Mouse (Mus musculus) lung, embryonic 14.5 days (tissue): ENCODE results near the gene Zfp367. TPM values are rescaled to one million over a fixed set of nuclear protein-coding genes. Genes with fewer than 3 reads are reported as not detected.

Experiments
- ATAC-seq: fragments of 200-750 bp; cut with Nextera tagmentation; 2 replicates; pipeline ENCODE4 v1.8.0; 2017; ENCODE audit warnings: mild to moderate bottlenecking, moderate TSS enrichment, moderate library complexity; ENCODE audit not compliant: insufficient read depth
- DNase-seq: peaks from one replicate; pipeline ENCODE4 v3.0.0-alpha.2; 2015
- H3K27ac ChIP-seq: fragments of 300-500 bp; sonication (generic); 2 replicates; pipeline ENCODE4 v1.5.1; 2014; ENCODE audit warnings: low read depth, mild to moderate bottlenecking, moderate library complexity
- H3K27me3 ChIP-seq: fragments of 300-500 bp; sonication (generic); 2 replicates; pipeline ENCODE4 v1.6.1; 2014; ENCODE audit warnings: low read length, control low read depth; ENCODE audit not compliant: insufficient read depth
- H3K36me3 ChIP-seq: fragments of 300-500 bp; sonication (generic); 2 replicates; pipeline ENCODE4 v1.6.1; 2014; ENCODE audit warnings: control low read depth; ENCODE audit not compliant: insufficient read depth
- H3K4me1 ChIP-seq: fragments of 300-500 bp; sonication (generic); 2 replicates; pipeline ENCODE4 v1.6.1; 2014; ENCODE audit warnings: antibody characterized with exemption, control low read depth; ENCODE audit not compliant: insufficient read depth
- H3K4me2 ChIP-seq: fragments of 300-500 bp; sonication (generic); 2 replicates; pipeline ENCODE4 v1.6.1; 2014; ENCODE audit warnings: mild to moderate bottlenecking
- H3K4me3 ChIP-seq: fragments of 300-500 bp; sonication (generic); 2 replicates; pipeline ENCODE4 v1.5.1; 2014; ENCODE audit warnings: low read depth, low read length
- H3K9ac ChIP-seq: fragments of 300-500 bp; sonication (generic); 2 replicates; pipeline ENCODE4 v1.6.1; 2014
- H3K9me3 ChIP-seq: fragments of 300-500 bp; sonication (generic); 2 replicates; pipeline ENCODE4 v1.6.1; 2016; ENCODE audit warnings: low read depth, low read length, control low read depth
- CTCF ChIP-seq: IDR thresholded peaks from 2 replicates; pipeline ENCODE4 v1.5.1; 2016; ENCODE audit warnings: antibody characterized with exemption, low read depth
- WGBS: fragments of 180-500 bp; shearing (Covaris S2); extraction: QIAGEN DNeasy Blood & Tissue Kit; methylation state at CpG from one replicate; pipeline ENCODE4 v1.1.7; 2014; 5-methylcytosine and 5-hydroxymethylcytosine counted together
- polyA plus RNA-seq: library from polyadenylated mRNA; unstranded; fragments of >200 nt; fragmentation: Nextera tagmentation; extraction: Ambion mirVana; gene quantifications from 2 replicates; pipeline ENCODE4 v1.2.1, GENCODE M21; 2014

Gene Zfp367
- polyA plus RNA-seq, 1 experiment from 2014 or later, result 29.5 TPM

DNA sequence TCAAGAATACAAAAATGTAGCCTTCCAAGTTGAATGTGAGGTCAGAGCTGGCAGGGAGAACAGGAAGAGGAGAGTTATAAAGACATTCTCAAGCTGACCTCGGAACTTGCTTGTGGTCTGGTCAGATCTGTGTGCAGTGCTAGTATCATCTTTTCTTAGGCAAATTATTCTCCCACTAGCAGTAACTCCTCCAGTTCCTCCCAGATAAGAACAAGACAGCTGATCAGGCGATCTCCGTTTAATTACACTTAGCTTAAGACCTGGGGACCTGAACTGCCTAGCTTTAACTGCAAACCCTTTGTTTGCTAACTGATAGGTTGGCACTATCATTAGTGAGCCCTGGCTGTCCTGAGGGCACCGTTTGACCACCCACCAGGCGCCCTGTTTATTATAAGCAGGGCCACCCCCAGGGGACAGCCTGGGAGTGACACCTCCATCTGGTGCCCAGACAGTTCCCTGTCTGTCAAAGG is 44.6 kb downstream of the Zfp367 start:
- 17% methylated on average over 5 of the region's 5 CpGs for WGBS
- ATAC-seq (no peak), DNase-seq (peak; percentile 50)
- Histone ChIP-seq H3K9ac (no peak overlapping the region), H3K4me2 (peak overlapping the region; percentile 28; the same call in 1 of the 2 replicates), H3K36me3 (no peaks in the 10 kb centered on the region), H3K4me1 (no peaks in the 10 kb centered on the region), H3K9me3 (no peaks in the 10 kb centered on the region), H3K27ac (no peak overlapping the region), H3K4me3 (no peak overlapping the region), H3K27me3 (no peaks in the 10 kb centered on the region)
- no peak for TF ChIP-seq CTCF

DNA sequence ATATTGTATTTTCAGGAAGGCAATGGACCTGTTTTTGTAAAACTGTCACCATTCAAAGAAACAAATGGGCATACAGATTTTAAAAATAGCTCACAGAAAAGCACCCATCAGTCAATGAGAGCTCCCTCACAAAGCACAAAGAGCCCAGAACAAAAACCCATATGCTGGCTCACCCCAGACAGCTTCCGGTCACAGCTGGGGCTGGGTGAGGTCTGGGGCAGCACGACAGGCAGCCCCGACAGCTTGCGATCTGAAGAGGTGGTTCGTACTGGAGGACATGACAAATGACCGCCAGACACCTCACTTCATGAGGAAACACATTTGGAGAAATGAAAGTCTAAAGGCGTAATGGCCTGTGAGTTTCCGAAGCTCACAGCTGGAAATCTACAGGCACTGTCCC is 45.5 kb downstream of the Zfp367 start:
- WGBS, result 21% methylated on average over 8 of the region's 8 CpGs
- ATAC-seq, result peak; percentile 60; the same call in 1 of the 2 replicates
- H3K4me1 ChIP-seq, result no peaks in the 10 kb centered on the region

DNA sequence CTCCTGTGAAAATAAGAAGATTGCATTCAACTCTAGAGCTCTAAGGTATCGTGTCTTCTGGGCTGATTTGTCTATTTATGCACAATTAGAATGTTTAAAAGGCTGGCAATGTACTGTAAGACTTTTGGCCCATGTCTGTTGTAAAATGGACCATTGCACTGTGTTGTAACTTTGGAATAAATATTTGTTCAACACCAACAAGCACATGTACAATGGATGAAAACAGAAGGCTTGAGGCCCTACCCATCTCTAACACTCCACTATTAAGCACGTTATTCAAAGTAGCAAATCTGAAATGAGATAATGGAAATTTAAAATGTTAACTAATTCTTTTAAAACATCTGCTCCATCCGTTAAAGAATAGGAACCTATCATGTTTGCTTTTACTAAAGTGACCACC is 45.9 kb downstream of the Zfp367 start:
- WGBS, result 38% methylated on average over 3 of the region's 3 CpGs

More for the DNA sequence above, 45.5 kb downstream of the Zfp367 start:
- no peaks in the 10 kb centered on the region for H3K9me3 ChIP-seq
- H3K27ac ChIP-seq, result no peak overlapping the region
- H3K9ac ChIP-seq, result no peak overlapping the region
- H3K4me2 ChIP-seq, result peak overlapping the region; percentile 15; the same call in 1 of the 2 replicates
- peak; percentile 57 for DNase-seq
- no peaks in the 10 kb centered on the region for H3K36me3 ChIP-seq
- TF ChIP-seq CTCF, result no peak
- no peak overlapping the region for H3K4me3 ChIP-seq
- H3K27me3 ChIP-seq, result no peaks in the 10 kb centered on the region

DNA sequence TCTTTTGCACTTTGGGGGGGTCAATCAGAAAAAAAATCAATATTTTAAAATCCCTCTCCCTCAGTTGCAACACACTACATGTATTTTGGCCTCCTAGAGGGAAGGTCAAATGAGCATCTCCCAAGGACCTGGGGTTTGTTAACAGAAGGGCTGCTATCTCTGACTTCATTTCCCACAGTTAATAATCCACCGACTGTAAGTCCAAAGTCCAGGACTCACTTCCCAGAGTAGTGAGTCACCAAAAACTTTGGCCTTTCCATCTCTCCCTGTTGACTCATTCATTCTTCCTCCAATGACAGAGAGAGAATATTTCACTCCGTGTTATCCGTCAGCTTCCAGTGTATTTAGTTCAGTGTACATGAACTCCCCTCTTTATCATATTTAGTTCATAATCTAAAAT is 47.3 kb downstream of the Zfp367 start:
- Histone ChIP-seq H3K9me3 (no peaks in the 10 kb centered on the region), H3K9ac (no peak overlapping the region)
- WGBS, result 79% methylated on average over 3 of the region's 3 CpGs

More for the DNA sequence above, 45.9 kb downstream of the Zfp367 start:
- no peaks in the 10 kb centered on the region for H3K36me3 ChIP-seq
- H3K4me2 ChIP-seq, result no peak overlapping the region
- no peak overlapping the region for H3K9ac ChIP-seq
- no peak overlapping the region for H3K27ac ChIP-seq
- DNase-seq (no peak), ATAC-seq (no peak)
- H3K27me3 ChIP-seq, result no peaks in the 10 kb centered on the region
- H3K4me3 ChIP-seq, result no peak overlapping the region
- no peaks in the 10 kb centered on the region for H3K9me3 ChIP-seq
- TF ChIP-seq CTCF, result no peak
- H3K4me1 ChIP-seq, result no peaks in the 10 kb centered on the region

DNA sequence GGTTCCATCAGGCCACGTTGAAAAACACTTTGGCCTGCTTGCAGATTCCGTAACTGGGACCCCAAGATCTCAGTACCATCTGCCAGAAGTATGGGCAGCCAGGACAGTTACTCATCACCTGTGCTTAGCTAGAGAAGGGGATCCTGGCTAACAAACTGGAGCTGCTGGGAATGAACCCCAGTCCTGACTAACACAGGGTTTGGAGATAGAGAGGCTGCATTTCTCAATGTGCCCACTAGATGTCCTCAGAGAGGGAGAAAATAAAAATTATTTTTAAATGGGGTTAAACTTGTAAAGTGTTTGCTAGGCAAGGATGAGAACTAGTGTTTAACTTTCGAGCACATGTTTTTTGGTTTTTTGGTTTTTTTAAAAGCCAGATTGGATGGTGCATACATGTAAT is 52.8 kb downstream of the Zfp367 start:
- H3K9ac ChIP-seq, result no peak overlapping the region
- no peak overlapping the region for H3K4me2 ChIP-seq
- 61% methylated on average over 3 of the region's 3 CpGs for WGBS
- ATAC-seq, result peak; percentile 66
- no peak overlapping the region for H3K27ac ChIP-seq
- H3K36me3 ChIP-seq, result no peaks in the 10 kb centered on the region
- no peaks in the 10 kb centered on the region for H3K4me1 ChIP-seq
- no peaks in the 10 kb centered on the region for H3K27me3 ChIP-seq
- no peak overlapping the region for H3K4me3 ChIP-seq
- peak; percentile 85 for DNase-seq
- no peaks in the 10 kb centered on the region for H3K9me3 ChIP-seq
- TF ChIP-seq CTCF, result peak; percentile 79

More for the DNA sequence above, 47.3 kb downstream of the Zfp367 start:
- H3K27me3 ChIP-seq, result no peaks in the 10 kb centered on the region
- H3K4me1 ChIP-seq, result no peaks in the 10 kb centered on the region
- H3K27ac ChIP-seq, result no peak overlapping the region
- H3K36me3 ChIP-seq, result no peaks in the 10 kb centered on the region
- no peak for ATAC-seq
- no peak overlapping the region for H3K4me3 ChIP-seq
- no peak for TF ChIP-seq CTCF
- no peak for DNase-seq
- no peak overlapping the region for H3K4me2 ChIP-seq

DNA sequence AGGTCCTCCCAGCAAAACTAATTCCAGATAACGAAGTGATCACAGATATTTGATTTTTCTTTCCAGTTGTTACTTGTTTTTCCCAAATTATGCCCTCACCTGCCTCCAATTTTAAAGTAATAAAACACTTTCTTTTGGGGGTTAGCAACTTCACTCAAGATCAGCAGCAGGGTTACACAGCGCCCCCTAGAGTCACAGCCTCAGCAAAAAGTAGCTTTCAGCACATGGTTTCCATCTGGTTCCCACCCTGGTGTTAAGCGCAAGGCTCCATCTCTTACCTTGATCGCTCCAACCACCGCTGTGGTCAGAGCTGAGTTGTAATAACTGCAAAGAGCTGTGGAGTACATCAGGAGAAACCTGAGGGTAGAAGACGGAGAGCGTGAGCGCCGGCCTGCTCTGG is 54.0 kb downstream of the Zfp367 start:
- H3K4me1 ChIP-seq, result no peaks in the 10 kb centered on the region
- H3K9ac ChIP-seq, result no peak overlapping the region
- DNase-seq, result peak; percentile 57
- WGBS, result 73% methylated on average over 9 of the region's 9 CpGs
- no peak overlapping the region for H3K4me2 ChIP-seq
- no peak overlapping the region for H3K27ac ChIP-seq
- peak; percentile 53 for TF ChIP-seq CTCF
- no peak for ATAC-seq
- no peaks in the 10 kb centered on the region for H3K9me3 ChIP-seq
- H3K36me3 ChIP-seq, result no peaks in the 10 kb centered on the region
- H3K27me3 ChIP-seq, result no peaks in the 10 kb centered on the region
- no peak overlapping the region for H3K4me3 ChIP-seq

DNA sequence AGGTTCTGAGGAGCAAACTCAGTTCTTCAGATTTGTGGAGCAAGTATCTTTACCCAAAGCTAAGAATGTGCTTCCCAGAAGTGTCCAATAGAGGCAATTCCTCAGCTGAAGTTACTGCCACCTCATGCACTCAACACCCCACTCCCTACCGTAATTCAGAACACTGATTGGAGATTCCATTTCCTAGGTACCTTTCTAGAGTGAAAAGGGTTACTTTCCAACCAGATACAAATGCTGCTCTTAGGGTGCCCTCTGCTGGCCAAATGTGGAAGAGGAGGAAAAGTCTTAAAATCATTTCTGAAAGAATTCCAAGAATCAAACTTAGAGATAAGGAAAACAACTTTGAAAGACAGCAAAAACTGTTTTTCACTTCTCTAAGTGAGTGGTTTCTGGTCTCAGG is 59.7 kb downstream of the Zfp367 start:
- Histone ChIP-seq H3K9ac (no peak overlapping the region), H3K4me3 (no peak overlapping the region), H3K36me3 (no peaks in the 10 kb centered on the region), H3K27ac (no peak overlapping the region), H3K4me1 (no peaks in the 10 kb centered on the region), H3K9me3 (no peaks in the 10 kb centered on the region), H3K4me2 (no peak overlapping the region), H3K27me3 (no peaks in the 10 kb centered on the region)
- 0% methylated on average over 1 of the region's 1 CpGs for WGBS
- DNase-seq, result peak; percentile 96
- ATAC-seq, result peak; percentile 77
- peak; percentile 91 for TF ChIP-seq CTCF

DNA sequence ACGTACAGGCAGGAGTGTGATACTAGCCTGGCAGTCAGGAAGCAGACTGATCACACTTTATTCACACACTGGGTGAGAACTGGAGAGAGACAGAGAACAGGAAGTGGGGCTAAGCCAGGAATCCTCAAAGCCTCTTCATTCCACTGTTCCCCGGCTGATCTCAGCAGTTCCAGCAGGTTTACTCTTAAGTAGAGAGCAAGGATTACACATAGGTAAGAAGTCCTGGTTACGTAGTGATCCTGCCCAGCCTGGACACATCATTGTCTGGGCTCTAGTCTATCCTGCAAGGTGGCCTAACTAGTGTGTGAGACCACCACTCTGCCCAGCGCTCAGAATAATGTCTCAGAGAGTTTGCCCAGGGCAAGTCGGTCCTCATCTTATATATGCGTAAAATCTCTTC is 60.2 kb downstream of the Zfp367 start:
- no peaks in the 10 kb centered on the region for H3K9me3 ChIP-seq
- H3K9ac ChIP-seq, result no peak overlapping the region
- no peak overlapping the region for H3K4me2 ChIP-seq
- H3K36me3 ChIP-seq, result no peaks in the 10 kb centered on the region
- peak; percentile 19; the same call in 1 of the 2 replicates for ATAC-seq
- H3K4me1 ChIP-seq, result no peaks in the 10 kb centered on the region
- no peak overlapping the region for H3K4me3 ChIP-seq
- no peaks in the 10 kb centered on the region for H3K27me3 ChIP-seq
- TF ChIP-seq CTCF, result no peak
- H3K27ac ChIP-seq, result no peak overlapping the region; the same call in 1 of the 2 replicates
- WGBS, result 56% methylated on average over 6 of the region's 6 CpGs
- peak; percentile 19 for DNase-seq
